22 mouse cellular contexts compared by ENCODE assay signal in genomic region chr9:57948333-57948931, GRCm38 (mm10). TPM values are rescaled to one million over a fixed set of nuclear protein-coding genes. Genes with fewer than 3 reads are reported as not detected.
DNase-seq lines count a peak whose midpoint lies in the region; ATAC-seq and TF ChIP-seq lines count a peak whose summit lies in the region.
"Had no signal": no experiment of that assay in that cellular context is flagged by ENCODE, and none has a peak within 500 bp of the region (broad histone marks: within the 10 kb centered on the region; RNA-seq: fewer than 3 reads in every experiment).

No protein-coding gene starts in this region.

- no peak overlapping the region for H3K9ac ChIP-seq in lung, postnatal 0 days (replicated peaks; ENCODE audit: low read depth)
- H3K9ac ChIP-seq: midbrain, embryonic 13.5 days; neural tube, embryonic 12.5 days had no signal

- H3K27me3 ChIP-seq in lung, postnatal 0 days (replicated peaks; ENCODE audit: insufficient read depth, low read length): no peaks in the 10 kb centered on the region
- H3K27me3 ChIP-seq in small intestine, adult 2 months (ENCODE audit: control insufficient read depth, insufficient read depth, low read length): no peaks in the 10 kb centered on the region
- H3K27me3 ChIP-seq: neural tube, embryonic 12.5 days had no signal

- TF ChIP-seq CTCF in lung, postnatal 0 days (IDR thresholded peaks at IDR 0.05): no peak
- TF ChIP-seq CTCF in lung, adult 2 months (IDR thresholded peaks at IDR 0.05; ENCODE audit: insufficient read depth, low read length): no peak
- no peak for TF ChIP-seq CTCF in small intestine, adult 2 months (IDR thresholded peaks at IDR 0.05; ENCODE audit: extremely low read depth, insufficient read length, insufficient replicate concordance, low read depth, low read length)

- H3K4me2 ChIP-seq in lung, postnatal 0 days (replicated peaks; ENCODE audit: low read depth, low read length): no peak overlapping the region
- H3K4me2 ChIP-seq: heart, embryonic 11.5 days; midbrain, embryonic 13.5 days; neural tube, embryonic 12.5 days had no signal

- WGBS in lung, postnatal 0 days: 71% methylated on average over 7 of the region's 7 CpGs
- WGBS in lung, adult 2 months: 57% methylated on average over 7 of the region's 7 CpGs
- WGBS in small intestine, adult 2 months: 34% methylated on average over 7 of the region's 7 CpGs

- ATAC-seq in lung, postnatal 0 days: no peak
- ATAC-seq: forebrain, embryonic 16.5 days; midbrain, embryonic 13.5 days had no signal

- no peak for TF ChIP-seq POLR2A in lung, adult 2 months (IDR thresholded peaks at IDR 0.05; ENCODE audit: borderline replicate concordance, extremely low read depth, low read depth, low read length)
- no peak for TF ChIP-seq POLR2A in small intestine, adult 2 months (IDR thresholded peaks at IDR 0.05; ENCODE audit: low read depth, low read length)

- TF ChIP-seq EP300 in lung, postnatal 0 days (IDR thresholded peaks at IDR 0.05): no peak

- no peak overlapping the region for H3K4me3 ChIP-seq in lung, postnatal 0 days (ENCODE audit: low read depth, low read length)
- no peak overlapping the region for H3K4me3 ChIP-seq in lung, adult 2 months (replicated peaks; ENCODE audit: extremely low read depth, low read depth, low read length)
- H3K4me3 ChIP-seq in small intestine, adult 2 months (ENCODE audit: low read depth, low read length): no peak overlapping the region
- H3K4me3 ChIP-seq: embryonic facial prominence, embryonic 10.5 days; midbrain, embryonic 13.5 days; neural tube, embryonic 12.5 days had no signal

- peaks cover 19% of the 10 kb centered on the region; the same call in 1 of the 2 replicates for H3K4me1 ChIP-seq in lung, postnatal 0 days (ENCODE audit: insufficient read depth, low read depth, low read length)
- H3K4me1 ChIP-seq in lung, adult 2 months (ENCODE audit: control insufficient read depth, insufficient read depth, low read length): peaks cover 46% of the 10 kb centered on the region
- H3K4me1 ChIP-seq in small intestine, adult 2 months (ENCODE audit: control insufficient read depth, insufficient read depth, insufficient read length, low read length): peaks cover 79% of the 10 kb centered on the region

- no peaks in the 10 kb centered on the region for H3K9me3 ChIP-seq in lung, postnatal 0 days (ENCODE audit: low read length)
- H3K9me3 ChIP-seq: embryonic facial prominence, embryonic 10.5 days; midbrain, embryonic 13.5 days; neural tube, embryonic 12.5 days had no signal

- DNase-seq in cerebellum, adult 18-20 months: peak; percentile 33 to 45
- DNase-seq in cerebellum, adult 8-10 months: no peak
- peak; percentile 94 for DNase-seq in heart, adult 11 months
- no peak for DNase-seq in heart, adult 8-10 months (ENCODE audit: low spot score)
- no peak for DNase-seq in lung, postnatal 0 days (ENCODE audit: low spot score)
- no peak for DNase-seq in lung, adult 2 months
- DNase-seq in neural tube, embryonic 10.5 days (ENCODE audit: extremely low spot score, low spot score): no peak
- DNase-seq: adrenal gland, postnatal 14 days; gastrocnemius, postnatal 36 days; heart, postnatal 10 days; kidney, adult 18-20 months; right cerebral cortex, adult 18-20 months had no signal

- H3K36me3 ChIP-seq in lung, postnatal 0 days (ENCODE audit: insufficient read depth, low read length): no peaks in the 10 kb centered on the region
- H3K36me3 ChIP-seq in small intestine, adult 2 months (ENCODE audit: control insufficient read depth, insufficient read depth, low read length): no peaks in the 10 kb centered on the region
- H3K36me3 ChIP-seq: embryonic facial prominence, embryonic 10.5 days; midbrain, embryonic 13.5 days; neural tube, embryonic 12.5 days had no signal

- H3K27ac ChIP-seq in lung, postnatal 0 days (ENCODE audit: low read length): 0 out of 2 replicates have a peak overlapping the region, but pooled peaks have one; percentile 20
- H3K27ac ChIP-seq in small intestine, adult 2 months (ENCODE audit: insufficient read depth, low read depth, low read length): peak overlapping the region; percentile 23
- H3K27ac ChIP-seq: embryonic facial prominence, embryonic 10.5 days; kidney, postnatal 0 days; midbrain, embryonic 13.5 days; neural tube, embryonic 12.5 days had no signal

RNA-seq across cellular contexts. Expression of gene Sema7a, which starts 8.5 kb away (rescaled TPM):
- total RNA-seq in heart, adult 8-10 months (2022): 10 to 100 TPM; 20.4 to 24.8 (median 24.5) TPM
- 6.2 and 8.4 TPM in 2 replicates for polyA plus RNA-seq in lung, postnatal 0 days (2015; fragmentation: Nextera tagmentation; extraction: Ambion mirVana)
- 69.3 and 90.1 TPM in 2 replicates for polyA plus RNA-seq in lung, adult 2 months (2012; rRNA removed)
- polyA plus RNA-seq in small intestine, adult 2 months (2012; rRNA removed): 12.9 and 52.6 TPM in 2 replicates

RNA-seq across cellular contexts. Expression of gene Ubl7, which starts 37.7 kb away (rescaled TPM):
- 10 to 100 TPM; 72.5 to 82.8 (median 80.1) TPM for total RNA-seq in heart, adult 8-10 months (2022)
- 120 and 121 TPM in 2 replicates for polyA plus RNA-seq in lung, postnatal 0 days (2015; fragmentation: Nextera tagmentation; extraction: Ambion mirVana)
- 131 and 138 TPM in 2 replicates for polyA plus RNA-seq in lung, adult 2 months (2012; rRNA removed)
- polyA plus RNA-seq in small intestine, adult 2 months (2012; rRNA removed): 62.4 and 146 TPM in 2 replicates

RNA-seq across cellular contexts. Expression of gene Cyp11a1, which starts 57.8 kb away (rescaled TPM):
- under 1 TPM in 1 of 4 experiments, not detected in 3; 0.27 TPM for total RNA-seq in heart, adult 8-10 months (2022)
- 1.2 and 1.3 TPM in 2 replicates for polyA plus RNA-seq in lung, postnatal 0 days (2015; fragmentation: Nextera tagmentation; extraction: Ambion mirVana)
- 0.15 and 0.28 TPM in 2 replicates for polyA plus RNA-seq in lung, adult 2 months (2012; rRNA removed)
- polyA plus RNA-seq in small intestine, adult 2 months (2012; rRNA removed): 0.19 and 0.27 TPM in 2 replicates
- total RNA-seq: common myeloid progenitor, adult 5-6 weeks; gastrocnemius, postnatal 36 days; liver, adult 2 months had no signal
- polyA plus RNA-seq: embryonic facial prominence, embryonic 10.5 days; heart, embryonic 11.5 days; hindbrain, embryonic 11.5 days; liver, adult 2 months; neural tube, embryonic 12.5 days had no signal

Comparison
In these comparisons a context has a peak if more than half of its experiments do, and no peak if none do; other contexts are left out.
1. DNase-seq: peak in cerebellum, adult 18-20 months (2 of 2) and heart, adult 11 months (single experiment); none in cerebellum, adult 8-10 months (single experiment), heart, adult 8-10 months (single experiment), lung, postnatal 0 days (single experiment), lung, adult 2 months (single experiment) and neural tube, embryonic 10.5 days (single experiment).